Mouse (Mus musculus) CD8-positive naive resting alpha-beta T cell, adult 57 days (primary cell): ENCODE measurements around the gene Srcap. TPM values are rescaled to one million over a fixed set of nuclear protein-coding genes. Genes with fewer than 3 reads are reported as not detected.

ENCODE experiments used
- total RNA-seq: library from RNA; stranded (reverse); gene quantifications from one replicate; pipeline ENCODE4 v1.2.4, GENCODE M21; 2023

Srcap gene
- total RNA-seq, result 197 TPM

DNA sequence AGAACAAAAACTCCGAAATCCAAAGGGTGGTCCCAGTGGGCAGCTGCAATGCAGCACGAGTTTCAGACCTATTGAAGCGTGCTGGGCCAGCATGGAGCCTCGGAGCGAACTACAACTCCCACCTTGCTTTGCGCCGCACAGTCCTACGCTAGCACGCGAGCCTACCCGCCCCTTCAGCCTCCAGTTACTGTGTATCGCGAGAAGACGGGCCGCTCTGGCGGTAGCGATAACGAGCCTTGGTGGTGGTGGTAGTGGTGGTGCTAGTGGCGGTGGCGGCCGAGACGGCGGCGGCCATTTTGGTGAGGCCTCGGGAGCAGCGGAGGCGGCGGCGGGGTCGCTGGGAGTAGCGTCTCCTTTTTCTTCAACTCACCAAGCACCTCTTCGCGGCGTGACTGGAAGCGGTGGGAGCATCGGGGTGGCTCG lies at the start of gene Srcap:
Gene Srcap, plus strand, starts transcription at position 176 of the 423 bp plus-strand sequence.

DNA sequence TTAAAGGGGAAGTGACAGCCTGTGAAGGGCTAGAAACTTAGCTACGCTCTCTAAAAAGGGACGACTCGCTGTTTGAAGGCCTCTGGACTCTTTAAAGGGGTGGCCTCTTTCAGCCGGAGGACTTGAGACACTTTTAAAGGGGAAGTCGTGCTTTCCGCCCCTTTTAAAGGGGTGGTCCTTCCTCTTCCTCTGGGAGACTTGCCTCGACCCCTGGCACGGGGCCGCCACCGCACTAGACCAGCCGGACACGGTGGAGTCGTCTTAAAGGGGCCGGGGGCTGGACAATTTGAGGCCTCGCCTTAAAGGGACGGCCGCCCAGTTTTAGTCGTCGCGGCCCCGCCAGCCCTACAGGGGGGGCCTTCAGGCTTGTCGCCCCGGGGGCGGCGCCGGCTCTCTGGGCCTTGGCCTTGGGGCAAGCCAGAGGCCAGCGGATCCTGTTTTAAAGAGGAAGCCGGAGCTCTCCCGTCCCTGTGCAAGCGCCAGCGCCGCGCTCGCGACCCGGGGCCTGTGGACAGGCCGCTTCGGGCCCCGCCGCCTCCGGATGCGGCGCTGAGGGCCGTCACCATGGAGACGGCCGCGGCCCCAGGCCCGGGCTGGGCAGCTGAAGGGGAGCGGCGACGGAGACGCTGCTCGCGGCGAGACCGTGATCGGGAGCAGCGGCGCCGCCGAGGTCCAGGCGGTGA lies 33.0 kb upstream of the Srcap start, which contains the start of gene Fbrs:
Gene Fbrs, plus strand, starts transcription at position 565 of the 683 bp plus-strand sequence.

DNA sequence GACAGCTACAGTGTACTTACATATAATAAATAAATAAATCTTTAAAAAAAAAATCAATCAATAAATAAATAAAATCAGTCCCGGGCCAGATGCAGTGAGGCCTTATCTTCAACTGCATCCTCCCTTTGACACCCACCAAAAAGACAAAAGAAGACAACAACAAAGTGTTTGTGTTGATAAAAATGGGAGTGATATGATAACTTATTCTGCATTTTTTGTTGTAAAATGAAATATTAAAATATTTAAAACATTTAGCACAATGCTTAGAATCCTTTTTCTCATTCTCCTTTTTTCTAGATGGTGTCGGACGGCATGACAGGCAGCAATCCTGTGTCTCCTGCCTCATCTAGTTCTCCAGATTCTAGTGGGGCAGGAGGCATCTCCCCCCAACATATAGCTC lies 7.5 kb downstream of the Srcap start, which contains the start of gene Gm42715:
Gene Gm42715, plus strand, starts transcription at position 301 of the 400 bp plus-strand sequence.

DNA sequence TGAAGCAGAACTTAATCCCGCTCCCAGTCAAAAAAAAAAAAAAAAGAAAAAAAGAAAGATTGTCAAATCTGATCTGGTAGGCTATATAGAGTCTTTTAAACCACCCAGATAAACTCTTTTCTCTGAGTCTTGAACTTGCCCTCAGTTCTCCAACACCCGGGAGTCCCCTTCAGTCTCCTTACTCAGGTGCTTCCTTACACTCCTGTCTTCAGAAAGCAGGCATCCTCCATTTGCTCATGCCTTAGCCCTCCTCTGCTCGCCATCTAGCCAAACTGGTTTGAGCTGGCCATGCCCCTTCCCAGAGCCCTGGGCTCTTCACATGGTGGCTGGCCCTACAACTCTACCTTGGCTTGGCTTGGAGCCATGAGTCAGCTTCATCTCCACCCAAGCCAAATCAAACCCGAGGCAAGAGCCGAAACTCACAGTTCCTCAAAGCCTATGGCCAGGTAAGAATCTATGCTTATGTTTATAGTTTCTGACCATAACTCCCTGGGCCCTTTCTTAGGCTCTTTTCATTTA lies 49.6 kb downstream of the Srcap start, which contains the start of gene Tmem265:
Gene Tmem265, plus strand, starts transcription at position 51 of the 519 bp plus-strand sequence.

DNA sequence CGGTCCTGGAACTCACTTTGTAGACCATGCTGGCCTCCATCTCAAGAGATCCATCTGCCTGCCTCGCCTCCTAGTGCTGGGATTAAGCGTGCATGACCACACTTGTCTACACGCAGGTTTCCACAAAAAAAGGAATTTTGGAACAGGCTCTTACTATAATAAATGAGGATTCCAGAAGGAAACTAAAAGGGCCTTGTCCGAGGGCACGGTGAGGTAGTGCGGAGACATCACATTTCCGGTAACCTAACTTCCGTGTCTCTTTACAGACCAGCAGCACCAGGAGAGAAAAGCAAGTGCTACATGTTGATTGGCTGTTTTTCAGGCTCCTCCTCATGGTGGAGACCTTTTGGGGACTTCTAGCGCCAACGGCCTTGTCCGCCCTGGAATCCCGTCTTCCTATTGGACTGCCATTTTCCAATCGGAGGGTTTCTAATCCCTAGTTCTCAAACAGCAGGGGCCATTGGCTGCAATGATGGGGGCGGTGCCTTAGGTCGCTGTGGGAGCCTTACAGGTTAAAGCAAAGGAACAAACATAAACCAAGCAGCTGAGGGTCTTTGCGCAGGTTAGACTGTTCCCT lies 61.2 kb downstream of the Srcap start, which contains the start of gene Phkg2:
Gene Phkg2, plus strand, starts transcription at position 446 of the 577 bp plus-strand sequence.

DNA sequence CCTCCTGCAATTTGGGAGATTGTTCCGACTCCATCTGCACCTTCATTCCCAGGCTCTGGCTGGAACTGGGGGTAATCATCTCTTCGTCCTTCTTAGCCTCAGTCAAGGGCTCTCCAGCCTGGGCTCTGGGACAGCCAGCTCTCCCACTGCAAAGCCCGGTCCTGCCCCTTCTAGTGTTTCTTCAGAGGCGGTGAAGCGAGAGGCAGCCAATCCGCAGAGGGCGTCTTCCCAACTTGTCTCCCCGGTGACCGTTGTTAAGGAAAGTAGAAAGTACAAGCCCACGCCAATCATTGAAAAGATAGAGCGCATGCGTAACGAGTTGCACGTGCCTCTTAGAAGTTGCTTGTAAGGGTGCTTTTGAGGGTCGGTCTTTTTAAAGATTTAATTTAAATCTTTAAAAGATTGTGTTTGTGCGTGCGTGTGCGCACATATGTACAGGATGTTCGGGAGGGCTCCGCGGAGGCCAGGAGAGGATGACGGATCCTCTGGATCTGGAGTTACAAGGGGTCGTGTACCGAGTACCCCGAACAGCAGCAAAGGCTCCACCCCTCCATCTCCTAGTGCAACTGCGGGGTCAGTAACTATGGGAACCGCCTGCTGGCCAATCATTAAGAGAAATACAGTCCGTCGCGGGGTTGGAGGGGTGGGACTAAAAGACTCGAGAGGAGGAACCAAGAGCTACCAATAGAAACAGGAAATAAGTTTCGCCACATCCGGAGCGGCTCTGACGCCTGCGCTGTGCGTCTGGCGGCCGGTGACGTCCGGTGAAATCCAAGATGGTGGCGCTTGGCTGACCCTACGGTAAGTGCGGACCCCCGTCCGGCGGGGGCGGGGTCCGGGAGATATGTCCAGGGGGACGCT lies 76.5 kb downstream of the Srcap start, which contains the start of the genes Ccdc189 and Rnf40:
Gene Ccdc189, minus strand, starts transcription at position 585 of the 861 bp plus-strand sequence.
Gene Rnf40, plus strand, starts transcription at position 757 of the 861 bp plus-strand sequence.

Other genes starting within 250 kb of the Srcap start
- 27.3 TPM for gene Sephs2, start 237.9 kb upstream of the Srcap start, total RNA-seq
- gene Itgal, start 215.7 kb upstream of the Srcap start, total RNA-seq, result 187 TPM
- not detected for gene Zfp768, start 166.4 kb upstream of the Srcap start, total RNA-seq
- gene Zfp747, start 135.9 kb upstream of the Srcap start, total RNA-seq, result 21.9 TPM
- gene 9130019O22Rik, start 124.8 kb upstream of the Srcap start, total RNA-seq, result 3.9 TPM
- 9.9 TPM for gene E430018J23Rik, start 118.4 kb upstream of the Srcap start, total RNA-seq
- 10.4 TPM for gene Zfp764, start 105.2 kb upstream of the Srcap start, total RNA-seq
- gene Zfp688, start 89.9 kb upstream of the Srcap start, total RNA-seq, result 16.1 TPM
- 6.5 TPM for gene Zfp689, start 62.8 kb upstream of the Srcap start, total RNA-seq
- gene Prr14, start 52.4 kb upstream of the Srcap start, total RNA-seq, result 102 TPM
- gene Fbrs, start 32.8 kb upstream of the Srcap start, total RNA-seq, result 191 TPM
- 42.5 TPM for gene Gm42715, start 7.6 kb downstream of the Srcap start, total RNA-seq
- gene Tmem265, start 49.4 kb downstream of the Srcap start, total RNA-seq, result 4.4 TPM
- gene Phkg2, start 61.4 kb downstream of the Srcap start, total RNA-seq, result 149 TPM
- gene Ccdc189, start 76.6 kb downstream of the Srcap start, total RNA-seq, result not detected
- gene Rnf40, start 76.8 kb downstream of the Srcap start, total RNA-seq, result 117 TPM
- gene Zfp629, start 103.8 kb downstream of the Srcap start, total RNA-seq, result 1.9 TPM
- 25.3 TPM for gene Bcl7c, start 196.9 kb downstream of the Srcap start, total RNA-seq
- not detected for gene Ctf1, start 200.8 kb downstream of the Srcap start, total RNA-seq
- not detected for gene Ctf2, start 220.2 kb downstream of the Srcap start, total RNA-seq
- 4.6 TPM for gene Fbxl19, start 232.6 kb downstream of the Srcap start, total RNA-seq